Mouse (Mus musculus) left cerebral cortex, postnatal 10 days (tissue): Measurements from ENCODE around the gene Cdkl5. TPM values are rescaled to one million over a fixed set of nuclear protein-coding genes. Genes with fewer than 3 reads are reported as not detected.
A peak's percentile ranks its signal among the peaks of the same experiment; 100 is the strongest.

Experiments used
- DNase-seq, 2 experiments: peaks; one replicate each; pipeline ENCODE4 v3.0.0; 2021 to 2022; ENCODE audit warnings: low spot score in 2 of 2, mixed read lengths in 1 of 2; ENCODE audit errors: extremely low spot score in 1 of 2
- intact Hi-C: fragments of 180-260 bp; cut with DNase I; formaldehyde crosslinking; loops from one replicate; pipeline ENCODE4 v1.15.1; 2025
- total RNA-seq, 2 experiments: library from RNA; stranded (reverse); gene quantifications; 2 replicates each; pipeline ENCODE4 v1.2.3; 2021

Cdkl5 gene
- total RNA-seq, 2 experiments from 2014 or later = 132 to 142 TPM

- intact Hi-C loops = no loop called here
- DNase-seq = no peak
Measured at GRCm38 (mm10) chrX:160767713-160768112, 226.8 kb downstream of the Cdkl5 start, which contains the start of gene Rs1. Gene Rs1, plus strand, starts transcription at chrX:160768013.

GRCm38 (mm10) chrX:160766233-160766616 lies 228.3 kb downstream of the Cdkl5 start:
- DNase-seq = no peak
- intact Hi-C loops = no loop called here

GRCm38 (mm10) chrX:160765389-160766232 lies 228.9 kb downstream of the Cdkl5 start:
- intact Hi-C loops = no loop called here
- DNase-seq = peak; percentile 87

DNA sequence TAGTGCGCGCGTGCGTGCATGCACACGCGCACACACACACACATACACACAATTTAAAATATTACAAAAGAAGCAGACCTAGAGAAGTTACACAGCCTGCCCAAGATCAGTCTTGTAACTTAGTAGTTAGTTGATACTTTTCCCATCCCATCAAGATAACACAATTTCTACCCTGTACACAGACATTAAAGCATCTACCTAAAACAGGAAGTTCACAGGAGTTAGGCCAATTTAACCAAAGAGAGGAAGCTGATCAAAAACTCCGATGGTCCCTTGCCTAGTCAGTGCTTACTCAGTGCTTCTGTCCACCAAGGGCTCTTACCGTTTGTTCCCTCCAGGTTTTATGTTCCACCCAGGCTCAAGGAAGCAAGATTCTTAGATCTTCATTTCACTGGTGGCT lies 243.7 kb downstream of the Cdkl5 start:
- intact Hi-C loops = no loop called here
- DNase-seq = no peak

DNA sequence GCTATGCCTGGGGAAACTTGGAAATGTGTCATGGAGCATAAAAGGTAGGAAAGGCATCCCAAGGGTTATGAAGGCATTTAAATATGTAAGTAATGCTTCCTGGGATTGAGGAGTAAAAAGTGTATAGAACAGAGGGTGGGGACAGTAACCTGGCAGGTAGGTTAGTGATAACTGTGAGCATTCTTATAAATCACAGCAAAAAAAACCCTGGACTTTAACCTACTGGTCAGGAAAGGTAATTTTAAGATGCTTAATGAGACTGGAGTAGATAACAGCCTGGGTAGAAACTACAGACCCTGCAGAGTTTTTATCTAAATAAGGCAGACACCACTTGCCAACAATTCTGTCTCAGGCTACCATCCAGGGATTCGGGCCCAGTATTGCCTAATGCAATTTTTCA lies 245.9 kb downstream of the Cdkl5 start:
- no peak for DNase-seq
- intact Hi-C loops = no loop called here

DNA sequence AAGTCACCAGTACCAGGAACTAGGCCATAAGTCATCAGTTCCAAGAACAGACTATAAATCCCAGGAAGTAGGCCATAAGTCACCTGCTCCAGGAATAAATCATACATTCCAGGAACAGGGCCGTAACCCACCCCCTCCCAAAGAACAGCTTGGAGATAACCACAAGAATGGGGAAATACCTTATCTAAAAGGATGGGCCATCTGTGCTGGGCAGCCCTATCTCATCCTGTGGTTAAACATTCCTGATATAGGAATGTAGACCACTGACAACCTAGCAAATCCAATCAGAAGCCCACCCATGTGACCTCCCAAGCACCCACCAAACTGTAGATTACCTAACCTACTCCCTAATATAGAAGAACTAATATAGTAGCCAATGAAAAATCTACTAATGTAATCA lies 249.1 kb downstream of the Cdkl5 start:
- intact Hi-C loops = no loop called here
- no peak for DNase-seq

- no peak for DNase-seq
- intact Hi-C loops = no loop called here
Measured at GRCm38 (mm10) chrX:160735650-160736049, 258.9 kb downstream of the Cdkl5 start, which contains the start of gene Ppef1. Gene Ppef1, minus strand, starts transcription at chrX:160735765.

Other genes with a start within 250 kb of the Cdkl5 start
- gene Rs1, start 226.7 kb downstream of the Cdkl5 start, total RNA-seq = not detected
- 1 to 10 TPM; 1.5 to 1.9 TPM for gene Gja6, start 87.7 kb downstream of the Cdkl5 start, total RNA-seq
- 1 to 10 TPM; 1.7 to 2.0 TPM for gene Scml2, start 122.5 kb upstream of the Cdkl5 start, total RNA-seq